Mouse (Mus musculus): ENCODE results near the gene Cplx1. TPM values are rescaled to one million over a fixed set of nuclear protein-coding genes. Genes with fewer than 3 reads are reported as not detected.
"Not testable (repeated sequence)": the region's sequence is repeated elsewhere in the genome, so short reads cannot be mapped to it uniquely, and the experiment has no call there.

Cplx1 gene
- polyA plus RNA-seq, 1 experiment = not detected

DNA sequence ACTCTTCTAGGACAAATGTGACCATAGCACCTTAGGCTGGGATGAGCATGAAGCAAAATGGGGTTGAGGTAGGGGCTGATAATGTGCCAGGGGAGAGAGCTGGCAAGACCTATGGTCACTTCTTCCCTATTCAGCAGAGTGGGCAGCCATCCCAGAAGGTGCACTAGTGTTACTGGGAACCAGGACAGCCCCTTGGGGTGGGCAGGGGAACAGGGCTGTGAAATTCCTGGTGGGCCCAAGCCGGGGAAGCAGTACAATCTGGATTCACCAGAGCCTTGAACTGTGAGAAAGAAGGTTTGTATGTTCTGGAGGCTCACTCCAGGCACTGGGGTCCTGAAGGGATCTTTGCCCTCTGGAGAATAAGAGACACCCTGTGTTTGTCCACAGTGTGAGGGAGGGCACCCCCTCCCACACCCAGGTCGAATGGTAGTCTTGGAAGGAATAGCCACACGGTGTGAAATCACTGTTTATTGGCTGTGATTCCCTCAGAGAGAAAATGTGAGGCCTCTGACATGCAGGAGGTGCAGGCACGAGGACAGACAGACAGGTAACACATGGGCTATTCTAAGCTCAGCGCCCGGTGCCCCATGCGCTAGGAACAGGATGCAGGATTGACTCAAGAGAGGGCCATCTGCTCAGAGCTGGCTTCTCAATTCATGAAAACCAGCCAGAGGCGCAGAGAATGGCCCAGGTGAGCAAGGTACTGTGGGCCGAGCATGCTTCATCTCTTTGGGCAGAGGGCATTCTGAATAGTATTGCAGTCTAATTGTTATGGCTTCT is 31.5 kb downstream of the Cplx1 start:
- no peaks in the 10 kb centered on the region for H3K4me1 ChIP-seq (ENCODE audit: control insufficient read depth, insufficient read depth, insufficient read length)
- 76% methylated on average over 9 of the region's 9 CpGs for WGBS
- DNase-seq (ENCODE audit: low read depth in 1 of 2, low spot score in 2 of 2) = no peak

DNA sequence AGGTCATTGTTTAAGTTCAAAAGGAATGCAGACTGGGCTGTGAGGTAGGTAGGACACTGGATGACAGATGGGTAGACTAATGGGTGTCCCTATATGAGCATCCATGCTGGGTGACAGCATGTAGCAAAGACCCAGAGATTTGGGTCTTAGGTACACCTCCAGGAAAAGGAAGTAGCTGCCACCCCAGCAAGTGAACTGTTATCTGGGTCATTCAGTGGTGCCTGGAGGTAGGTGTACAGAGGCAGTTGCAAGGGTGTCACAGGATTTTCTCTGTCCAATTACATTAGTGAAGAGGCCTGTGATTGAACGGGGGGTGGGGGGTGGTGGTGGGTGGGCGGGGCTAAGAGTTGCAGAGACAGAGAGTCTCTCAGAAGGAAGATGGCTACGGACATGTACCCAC is 33.2 kb downstream of the Cplx1 start:
- no peak for TF ChIP-seq POLR2A (IDR thresholded peaks at IDR 0.05; ENCODE audit: low read depth, low read length)
- no peak for TF ChIP-seq CTCF (IDR thresholded peaks at IDR 0.05; ENCODE audit: extremely low read depth, insufficient read depth, insufficient read length, insufficient replicate concordance)
- Histone ChIP-seq H3K4me1 (ENCODE audit: control insufficient read depth, insufficient read depth, insufficient read length) (no peaks in the 10 kb centered on the region), H3K27me3 (ENCODE audit: control insufficient read depth, insufficient read depth, low read length) (no peaks in the 10 kb centered on the region), H3K4me3 (ENCODE audit: extremely low read depth, insufficient read depth, insufficient read length) (no peak overlapping the region), H3K36me3 (ENCODE audit: control insufficient read depth, insufficient read depth, low read length) (no peaks in the 10 kb centered on the region), H3K27ac (ENCODE audit: insufficient read depth, low read length) (no peak overlapping the region)
- WGBS = 82% methylated on average over 3 of the region's 3 CpGs
- no peak for DNase-seq (ENCODE audit: low read depth in 1 of 2, low spot score in 2 of 2)

More for the DNA sequence above, 31.5 kb downstream of the Cplx1 start:
- Histone ChIP-seq H3K36me3 (ENCODE audit: control insufficient read depth, insufficient read depth, low read length) (no peaks in the 10 kb centered on the region), H3K27me3 (ENCODE audit: control insufficient read depth, insufficient read depth, low read length) (no peaks in the 10 kb centered on the region), H3K27ac (ENCODE audit: insufficient read depth, low read length) (no peak overlapping the region), H3K4me3 (ENCODE audit: extremely low read depth, insufficient read depth, insufficient read length) (no peak overlapping the region)
- no peak for TF ChIP-seq CTCF (IDR thresholded peaks at IDR 0.05; ENCODE audit: extremely low read depth, insufficient read depth, insufficient read length, insufficient replicate concordance)
- TF ChIP-seq POLR2A (IDR thresholded peaks at IDR 0.05; ENCODE audit: low read depth, low read length) = no peak

DNA sequence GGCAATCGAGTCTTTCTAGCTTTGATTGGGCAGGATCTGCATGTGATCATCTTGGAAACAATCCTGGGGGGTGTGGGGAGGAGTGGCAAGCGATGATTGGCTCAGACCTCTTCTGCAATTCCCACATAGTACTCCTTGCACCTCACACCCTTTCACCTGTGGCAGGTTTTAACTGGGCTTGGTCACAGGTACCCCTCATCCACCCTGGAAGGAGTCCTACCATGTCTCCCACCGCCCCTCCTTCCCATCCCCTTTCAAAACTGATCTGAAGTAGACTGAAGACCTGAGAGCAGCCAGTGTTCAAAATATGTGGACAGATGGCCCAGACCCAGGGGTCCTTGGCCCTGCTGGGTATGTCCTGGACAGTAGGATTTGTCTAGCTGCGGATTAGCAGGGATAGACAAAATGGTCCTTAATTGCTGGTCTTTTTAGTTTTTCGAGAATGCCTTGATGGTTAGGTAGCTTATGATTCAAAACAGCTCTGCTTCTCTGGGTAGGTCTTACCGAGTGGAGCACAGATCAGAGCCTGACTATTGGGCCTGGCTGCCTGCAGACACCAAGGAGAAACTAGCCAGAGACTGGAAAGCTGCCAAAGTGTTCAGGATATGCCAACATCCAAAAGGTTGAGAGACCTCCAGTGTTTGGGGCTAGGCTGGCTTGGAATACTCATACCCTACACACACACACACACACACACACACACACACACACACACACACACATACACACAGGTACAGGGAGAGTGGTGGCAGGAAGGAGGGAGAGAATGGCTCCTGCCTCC is 34.1 kb downstream of the Cplx1 start:
- H3K27me3 ChIP-seq (ENCODE audit: control insufficient read depth, insufficient read depth, low read length) = no peaks in the 10 kb centered on the region
- no peaks in the 10 kb centered on the region for H3K4me1 ChIP-seq (ENCODE audit: control insufficient read depth, insufficient read depth, insufficient read length)
- DNase-seq (ENCODE audit: low read depth in 1 of 2, low spot score in 2 of 2) = no peak
- WGBS = 71% methylated on average over 6 of the region's 6 CpGs
- H3K4me3 ChIP-seq (ENCODE audit: extremely low read depth, insufficient read depth, insufficient read length) = no peak overlapping the region
- no peaks in the 10 kb centered on the region for H3K36me3 ChIP-seq (ENCODE audit: control insufficient read depth, insufficient read depth, low read length)
- H3K27ac ChIP-seq (ENCODE audit: insufficient read depth, low read length) = no peak overlapping the region
- TF ChIP-seq CTCF (IDR thresholded peaks at IDR 0.05; ENCODE audit: extremely low read depth, insufficient read depth, insufficient read length, insufficient replicate concordance) (no peak), POLR2A (IDR thresholded peaks at IDR 0.05; ENCODE audit: low read depth, low read length) (no peak)

DNA sequence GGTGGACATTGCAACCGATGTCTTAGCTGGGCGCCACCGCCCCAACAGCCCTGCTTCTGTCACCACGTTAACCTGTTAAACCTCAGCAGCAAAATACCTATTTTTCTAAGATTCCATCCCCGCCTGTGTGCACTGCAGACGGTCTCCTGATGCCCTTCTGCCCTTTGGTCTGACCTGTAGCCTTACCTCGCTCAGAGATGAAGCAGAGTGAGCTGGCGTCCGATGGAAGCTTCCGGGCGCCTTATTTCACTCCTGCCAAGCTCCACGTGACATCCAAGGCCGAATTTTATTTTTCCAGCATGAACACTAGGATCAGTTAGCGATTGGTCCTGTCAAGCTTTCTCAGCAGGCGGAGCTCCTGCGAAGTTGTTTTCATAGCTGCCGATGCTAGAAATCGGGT is 47.5 kb downstream of the Cplx1 start:
- no peak for TF ChIP-seq POLR2A (IDR thresholded peaks at IDR 0.05; ENCODE audit: low read depth, low read length)
- TF ChIP-seq CTCF (IDR thresholded peaks at IDR 0.05; ENCODE audit: extremely low read depth, insufficient read depth, insufficient read length, insufficient replicate concordance) = no peak
- Histone ChIP-seq H3K36me3 (ENCODE audit: control insufficient read depth, insufficient read depth, low read length) (peaks cover 34% of the 10 kb centered on the region), H3K4me3 (ENCODE audit: extremely low read depth, insufficient read depth, insufficient read length) (no peak overlapping the region), H3K27ac (ENCODE audit: insufficient read depth, low read length) (no peak overlapping the region), H3K4me1 (ENCODE audit: control insufficient read depth, insufficient read depth, insufficient read length) (no peaks in the 10 kb centered on the region), H3K27me3 (ENCODE audit: control insufficient read depth, insufficient read depth, low read length) (no peaks in the 10 kb centered on the region)
- 94% methylated on average over 18 of the region's 18 CpGs for WGBS
- DNase-seq (ENCODE audit: low read depth in 1 of 2, low spot score in 2 of 2) = no peak

DNA sequence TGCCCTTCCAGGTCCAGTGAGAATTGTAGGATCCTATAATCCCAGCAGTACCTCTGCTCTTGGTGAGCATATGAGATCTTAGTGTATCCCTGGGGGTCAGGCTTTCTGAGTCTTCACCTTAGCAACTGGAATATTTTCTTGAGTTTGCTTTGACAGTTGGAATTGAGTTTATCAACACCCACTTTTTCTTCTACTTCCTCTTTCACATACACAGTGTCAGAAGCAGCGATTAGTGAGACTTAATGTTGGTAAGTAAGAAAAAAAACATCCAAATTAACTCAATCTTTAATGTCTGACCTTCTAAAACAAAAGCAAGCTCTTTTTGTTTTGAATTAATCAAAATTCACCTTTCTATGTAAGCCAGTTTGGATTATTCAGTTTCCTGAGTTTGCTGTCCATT is 48.3 kb downstream of the Cplx1 start:
- TF ChIP-seq CTCF (IDR thresholded peaks at IDR 0.05; ENCODE audit: extremely low read depth, insufficient read depth, insufficient read length, insufficient replicate concordance) = no peak
- no peak for TF ChIP-seq POLR2A (IDR thresholded peaks at IDR 0.05; ENCODE audit: low read depth, low read length)
- DNase-seq (ENCODE audit: low read depth in 1 of 2, low spot score in 2 of 2) = no peak
- Histone ChIP-seq H3K4me1 (ENCODE audit: control insufficient read depth, insufficient read depth, insufficient read length) (no peaks in the 10 kb centered on the region), H3K27ac (ENCODE audit: insufficient read depth, low read length) (no peak overlapping the region), H3K4me3 (ENCODE audit: extremely low read depth, insufficient read depth, insufficient read length) (no peak overlapping the region), H3K36me3 (ENCODE audit: control insufficient read depth, insufficient read depth, low read length) (peaks cover 38% of the 10 kb centered on the region), H3K27me3 (ENCODE audit: control insufficient read depth, insufficient read depth, low read length) (no peaks in the 10 kb centered on the region)
- 21% methylated on average over 1 of the region's 1 CpGs for WGBS

DNA sequence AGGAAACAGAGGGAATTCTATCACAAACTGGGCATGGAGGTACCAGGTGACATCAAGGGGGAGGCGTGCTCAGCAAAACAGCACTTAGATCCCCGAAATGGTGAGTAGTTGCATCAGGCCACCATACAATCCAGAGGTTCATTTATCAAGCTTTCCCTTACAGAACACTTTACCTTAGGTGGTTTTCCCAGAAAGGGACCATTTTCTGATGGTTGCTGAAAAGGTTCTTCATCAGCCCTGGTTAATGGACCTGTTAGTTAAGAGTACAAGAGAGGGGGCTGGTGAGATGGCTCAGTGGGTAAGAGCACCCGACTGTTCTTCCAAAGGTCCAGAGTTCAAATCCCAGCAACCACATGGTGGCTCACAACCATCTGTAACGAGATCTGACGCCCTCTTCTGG is 63.7 kb downstream of the Cplx1 start:
- H3K36me3 ChIP-seq (ENCODE audit: control insufficient read depth, insufficient read depth, low read length) = peaks cover 18% of the 10 kb centered on the region
- H3K4me3 ChIP-seq (ENCODE audit: extremely low read depth, insufficient read depth, insufficient read length); DNase-seq (ENCODE audit: low read depth in 1 of 2, low spot score in 2 of 2); H3K27ac ChIP-seq (ENCODE audit: insufficient read depth, low read length); H3K27me3 ChIP-seq (ENCODE audit: control insufficient read depth, insufficient read depth, low read length); H3K4me1 ChIP-seq (ENCODE audit: control insufficient read depth, insufficient read depth, insufficient read length): not testable (repeated sequence)
- WGBS = 95% methylated on average over 5 of the region's 5 CpGs

GRCm38 (mm10) chr5:108485239-108485638 is 64.6 kb downstream of the Cplx1 start:
- no peaks in the 10 kb centered on the region for H3K4me1 ChIP-seq (ENCODE audit: control insufficient read depth, insufficient read depth, insufficient read length)
- no peak overlapping the region for H3K27ac ChIP-seq (ENCODE audit: insufficient read depth, low read length)
- TF ChIP-seq POLR2A (IDR thresholded peaks at IDR 0.05; ENCODE audit: low read depth, low read length) = no peak
- TF ChIP-seq CTCF (IDR thresholded peaks at IDR 0.05; ENCODE audit: extremely low read depth, insufficient read depth, insufficient read length, insufficient replicate concordance) = peak; percentile 35; the same call in 1 of the 2 replicates
- WGBS = 100% methylated on average over 2 of the region's 2 CpGs
- no peak overlapping the region for H3K4me3 ChIP-seq (ENCODE audit: extremely low read depth, insufficient read depth, insufficient read length)
- DNase-seq (ENCODE audit: low read depth in 1 of 2, low spot score in 2 of 2) = peak; percentile 28 to 49
- peaks cover 18% of the 10 kb centered on the region for H3K36me3 ChIP-seq (ENCODE audit: control insufficient read depth, insufficient read depth, low read length)
- no peaks in the 10 kb centered on the region for H3K27me3 ChIP-seq (ENCODE audit: control insufficient read depth, insufficient read depth, low read length)

Data from spleen, adult 2 months (tissue).